Mouse (Mus musculus): ENCODE results near the gene Olfr432.
"Not testable (repeated sequence)": the region's sequence is repeated elsewhere in the genome, so short reads cannot be mapped to it uniquely, and the experiment has no call there.

The Olfr432 gene

GRCm38 (mm10) chr1:174048893-174049292 is at the start of gene Olfr432:
TSS of gene Olfr432 (plus strand) at chr1:174049205.
- no peak for DNase-seq

DNA sequence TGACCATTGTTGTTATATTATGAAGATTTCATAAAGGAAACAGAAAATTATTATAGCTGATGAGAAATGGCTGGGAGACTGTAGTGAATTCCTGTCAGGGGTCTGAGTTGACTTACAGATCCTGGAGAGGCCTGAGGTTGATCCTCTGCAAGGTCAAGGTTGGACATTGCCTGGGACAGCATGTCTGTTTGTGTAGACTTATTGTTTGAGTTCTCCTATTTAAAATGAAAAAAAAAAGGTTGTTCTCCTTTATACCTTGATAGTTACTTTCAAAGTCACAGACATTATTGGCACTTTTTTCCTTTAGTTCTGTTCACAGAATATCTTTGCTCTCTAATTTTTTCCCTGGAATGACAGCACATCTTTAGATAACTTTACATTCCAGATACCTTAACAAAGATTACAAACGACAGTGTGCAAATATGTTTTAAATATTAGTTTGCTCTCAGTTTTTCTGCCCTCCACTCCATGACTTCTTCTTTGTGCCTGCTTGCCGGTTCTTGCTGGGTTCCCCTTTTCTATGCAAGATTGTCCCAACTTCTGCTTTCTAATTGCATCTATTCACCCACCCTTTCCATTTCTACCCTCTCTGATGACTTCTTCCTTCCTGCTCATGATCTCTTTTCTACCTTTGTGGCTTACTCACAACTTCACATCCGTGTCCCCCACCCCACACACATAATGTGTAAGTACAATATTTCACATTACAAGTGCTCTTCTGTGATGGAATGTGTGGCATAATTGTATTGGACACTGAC is 44.5 kb upstream of the Olfr432 start:
- not testable (repeated sequence) for DNase-seq

GRCm38 (mm10) chr1:174007050-174007449 is 42.0 kb upstream of the Olfr432 start:
- not testable (repeated sequence) for DNase-seq

DNA sequence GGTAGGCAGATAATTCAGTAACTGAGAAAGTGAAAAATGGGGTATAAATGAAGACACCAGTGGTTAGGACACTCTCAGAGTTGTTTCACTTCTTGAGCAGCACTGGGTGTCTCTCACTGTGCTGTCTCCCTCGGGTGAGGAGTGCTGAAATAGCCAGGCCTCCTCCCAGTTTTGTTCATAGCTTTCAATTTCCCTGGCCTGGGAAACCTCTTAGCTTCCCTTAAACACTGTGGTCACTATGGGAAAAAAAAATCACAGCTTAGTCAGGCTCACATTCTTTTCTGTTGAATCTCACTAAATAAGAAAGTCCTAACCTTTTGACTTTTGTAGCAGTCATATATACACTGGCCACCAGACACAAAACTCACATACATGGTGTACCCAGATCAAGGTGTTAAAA is 17.3 kb upstream of the Olfr432 start, which contains the start of gene Ifi205:
Gene Ifi205 (minus strand): TSS at position 113 of the 400 bp plus-strand sequence.
- DNase-seq, result no peak

- no peak for DNase-seq
Observed at GRCm38 (mm10) chr1:174035841-174036240, 13.2 kb upstream of the Olfr432 start.

DNA sequence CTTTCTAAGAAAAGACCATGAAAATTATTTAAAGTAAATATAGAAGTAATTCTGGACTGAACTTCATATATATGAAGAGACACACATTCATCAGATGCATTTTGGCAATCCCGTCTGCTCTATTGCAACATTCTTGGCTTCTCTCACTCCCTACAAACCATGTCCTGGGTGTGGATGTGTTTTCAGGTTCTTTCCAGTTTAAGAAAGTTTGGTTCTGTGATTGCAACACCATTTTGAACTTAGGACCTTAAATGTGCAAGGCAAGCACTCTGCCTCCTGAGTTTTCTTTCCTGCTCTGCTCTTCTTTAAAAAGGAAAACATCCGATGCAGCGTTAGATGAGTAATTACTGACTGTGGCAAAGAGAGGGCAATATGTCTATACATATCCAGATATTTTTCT is 10.5 kb upstream of the Olfr432 start:
- DNase-seq, result no peak

GRCm38 (mm10) chr1:174040523-174041177 is 8.4 kb upstream of the Olfr432 start, which contains the start of gene Olfr433:
TSS of gene Olfr433 (plus strand) at chr1:174040705.
- no peak for DNase-seq

DNA sequence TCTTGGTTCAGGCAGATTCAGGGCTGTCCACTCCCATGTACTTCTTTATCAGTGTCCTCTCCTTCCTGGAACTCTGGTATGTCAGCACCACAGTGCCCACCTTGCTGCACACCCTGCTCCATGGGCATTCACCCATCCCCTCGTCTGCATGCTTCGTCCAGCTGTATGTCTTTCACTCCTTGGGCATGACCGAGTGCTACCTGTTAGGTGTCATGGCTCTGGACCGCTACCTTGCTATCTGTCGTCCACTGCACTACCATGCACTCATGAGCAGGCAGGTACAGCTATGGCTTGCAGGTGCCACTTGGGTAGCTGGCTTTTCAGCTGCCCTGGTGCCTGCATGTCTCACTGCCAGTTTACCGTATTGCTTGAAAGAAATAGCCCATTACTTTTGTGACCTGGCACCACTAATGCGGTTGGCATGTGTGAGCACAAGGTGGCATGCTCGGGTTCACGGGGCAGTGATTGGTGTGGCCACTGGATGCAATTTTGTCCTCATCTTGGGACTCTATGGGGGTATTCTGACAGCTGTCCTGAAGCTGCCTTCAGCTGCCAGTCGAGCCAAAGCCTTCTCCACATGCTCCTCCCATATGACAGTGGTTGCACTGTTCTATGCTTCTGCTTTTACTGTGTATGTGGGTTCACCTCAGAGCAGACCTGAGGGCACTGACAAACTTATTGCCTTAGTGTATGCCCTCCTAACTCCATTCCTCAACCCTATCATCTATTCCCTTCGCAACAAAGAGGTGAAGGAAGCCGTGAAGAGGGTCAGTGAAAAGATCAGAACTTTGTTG is 6.7 kb upstream of the Olfr432 start:
- not testable (repeated sequence) for DNase-seq

GRCm38 (mm10) chr1:174044431-174044830 is 4.6 kb upstream of the Olfr432 start:
- DNase-seq, result no peak

- not testable (repeated sequence) for DNase-seq
Observed at GRCm38 (mm10) chr1:174048227-174048626, 778 bp upstream of the Olfr432 start.

DNA sequence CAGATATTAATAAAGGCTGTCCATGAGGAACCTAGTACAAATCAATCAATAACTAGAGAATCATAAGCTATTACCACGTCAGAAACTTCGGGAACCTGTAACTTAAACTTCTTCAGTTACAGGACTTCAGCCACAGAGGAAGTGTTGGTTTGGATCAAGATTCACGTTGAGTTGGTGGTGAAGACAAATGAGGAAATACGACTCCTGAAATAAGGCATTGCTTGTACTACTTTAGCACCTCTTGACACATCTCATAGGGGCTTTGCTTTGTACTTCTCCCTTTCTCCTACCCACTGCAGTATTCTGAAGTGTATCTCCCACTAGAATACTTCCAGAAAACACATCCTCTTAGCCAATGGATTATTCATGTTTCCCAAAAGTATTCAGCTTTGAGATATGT is 352 bp downstream of the Olfr432 start:
- DNase-seq, result not testable (repeated sequence)

DNA sequence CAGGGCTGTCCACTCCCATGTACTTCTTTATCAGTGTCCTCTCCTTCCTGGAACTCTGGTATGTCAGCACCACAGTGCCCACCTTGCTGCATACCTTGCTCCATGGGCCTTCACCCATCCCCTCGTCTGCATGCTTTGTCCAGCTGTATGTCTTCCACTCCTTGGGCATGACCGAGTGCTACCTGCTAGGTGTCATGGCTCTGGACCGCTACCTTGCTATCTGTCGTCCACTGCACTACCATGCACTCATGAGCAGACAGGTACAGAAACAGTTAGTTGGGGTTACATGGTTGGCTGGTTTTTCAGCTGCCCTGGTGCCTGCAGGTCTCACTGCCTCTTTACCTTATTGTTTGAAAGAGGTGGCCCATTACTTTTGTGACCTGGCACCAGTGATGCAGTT is 1.5 kb downstream of the Olfr432 start:
- DNase-seq, result no peak

- no peak for DNase-seq
Observed at GRCm38 (mm10) chr1:174051515-174051914, 2.5 kb downstream of the Olfr432 start.

DNA sequence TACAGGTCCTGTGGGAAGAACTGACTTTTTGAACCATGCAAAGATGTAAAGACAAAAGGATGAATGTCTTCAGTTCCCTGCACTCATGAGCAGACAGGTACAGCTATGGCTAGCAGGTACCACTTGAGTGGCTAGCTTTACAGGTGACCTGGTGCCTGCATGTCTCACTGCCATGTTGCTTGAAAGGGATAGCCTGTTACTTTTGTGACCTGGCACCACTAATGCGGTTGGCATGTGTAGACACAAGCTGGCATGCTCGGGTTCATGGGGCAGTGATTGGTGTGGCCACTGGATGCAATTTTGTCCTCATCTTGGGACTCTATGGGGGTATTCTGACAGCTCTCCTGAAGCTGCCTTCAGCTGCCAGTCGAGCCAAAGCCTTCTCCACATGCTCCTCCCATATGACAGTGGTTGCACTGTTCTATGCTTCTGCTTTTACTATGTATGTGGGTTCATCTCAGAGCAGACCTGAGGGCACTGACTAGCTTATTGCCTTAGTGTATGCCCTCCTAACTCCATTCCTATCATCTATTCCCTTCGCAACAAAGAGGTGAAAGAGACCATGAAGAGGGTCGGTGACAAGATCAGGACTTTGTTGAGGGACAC is 3.0 kb downstream of the Olfr432 start:
- no peak for DNase-seq

DNA sequence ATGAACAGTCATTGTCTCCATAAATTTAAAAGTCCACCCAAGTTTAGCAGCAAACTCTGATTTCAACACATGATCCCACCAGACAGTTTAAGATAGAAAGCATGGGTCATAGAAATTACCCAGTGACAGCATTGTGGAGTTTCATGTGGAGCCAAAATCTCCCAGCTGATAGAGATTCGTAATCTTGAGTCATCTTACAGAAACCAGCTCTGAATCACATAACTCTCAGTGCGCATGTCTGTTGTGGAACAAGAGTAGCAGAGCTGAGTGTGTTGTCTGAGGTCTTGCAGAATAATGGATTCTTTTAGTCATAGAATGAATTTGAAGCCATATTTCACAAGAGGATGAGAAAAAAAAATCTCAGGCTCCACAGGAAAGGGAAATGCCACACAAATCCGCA is 4.0 kb downstream of the Olfr432 start:
- DNase-seq, result no peak

DNA sequence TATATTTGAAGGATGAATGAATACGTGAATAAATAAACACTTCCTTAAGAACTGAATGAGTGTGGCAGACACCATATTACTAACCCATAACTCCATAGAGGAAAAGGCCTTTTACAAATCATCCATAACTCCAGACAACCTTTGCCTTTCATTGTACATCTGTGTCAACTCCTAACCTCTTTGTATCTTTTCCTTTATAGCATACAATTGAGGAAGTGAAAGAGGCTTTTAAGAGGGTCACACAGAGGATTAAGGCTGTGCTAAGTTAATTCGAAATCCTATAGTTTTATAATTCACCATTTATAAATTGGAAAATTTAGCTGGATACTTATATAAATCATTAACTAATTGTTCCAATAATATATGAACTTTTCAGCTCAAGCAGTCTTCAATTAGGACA is 6.2 kb downstream of the Olfr432 start:
- DNase-seq, result no peak

DNA sequence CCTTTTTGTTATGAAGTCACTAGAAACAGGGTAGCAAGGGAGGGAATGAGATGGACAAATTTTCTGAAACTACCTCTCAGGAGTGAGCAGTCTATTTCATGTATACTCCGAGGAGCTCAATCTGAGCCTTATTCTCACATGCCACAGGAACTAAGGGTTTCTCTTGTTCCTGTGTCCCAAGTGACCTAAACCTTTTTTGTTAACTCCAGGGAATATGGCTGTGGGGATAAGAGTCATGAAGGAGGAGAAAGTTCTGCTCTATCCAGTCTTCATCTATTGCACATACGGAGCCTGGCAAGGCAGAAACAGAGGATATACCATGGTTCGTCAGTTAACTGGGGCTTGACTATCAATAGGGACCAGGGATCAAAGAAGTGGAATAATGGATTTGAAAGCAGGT is 17.3 kb downstream of the Olfr432 start, which contains the start of gene Olfr430:
Gene Olfr430 (plus strand): TSS at position 301 of the 400 bp plus-strand sequence.
- no peak for DNase-seq

DNA sequence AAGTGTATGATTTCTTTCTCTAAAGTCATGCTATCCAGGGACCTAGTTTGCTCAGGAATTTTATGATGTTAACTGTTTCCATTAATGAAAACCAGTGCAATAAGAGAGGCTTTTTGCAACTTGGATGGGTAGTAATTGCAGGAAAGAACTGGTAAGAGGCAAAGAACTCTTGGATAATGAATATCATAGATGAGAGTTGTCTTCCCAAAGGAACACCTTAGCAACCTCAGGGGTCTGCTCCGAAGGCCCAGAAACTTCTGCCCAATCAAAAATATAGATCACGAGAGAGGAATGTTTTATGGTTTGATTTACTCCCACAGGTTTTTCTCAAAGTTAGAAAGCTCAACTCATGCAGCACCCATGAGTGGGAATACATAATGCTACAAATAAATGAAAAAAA is 35.0 kb downstream of the Olfr432 start, which contains the start of gene Olfr429:
Gene Olfr429 (plus strand): TSS at position 301 of the 400 bp plus-strand sequence.
- DNase-seq, result no peak

- no peak for DNase-seq
Observed at GRCm38 (mm10) chr1:174096591-174096990, 47.6 kb downstream of the Olfr432 start, which contains the start of gene Olfr427. TSS of gene Olfr427 (plus strand) at chr1:174096891.

GRCm38 (mm10) chr1:174103735-174104134 is 54.7 kb downstream of the Olfr432 start:
- no peak for DNase-seq

Data from cerebellum, postnatal 36 days (tissue).